ENCODE assay signal across 9 mouse cellular contexts in the genomic region with DNA sequence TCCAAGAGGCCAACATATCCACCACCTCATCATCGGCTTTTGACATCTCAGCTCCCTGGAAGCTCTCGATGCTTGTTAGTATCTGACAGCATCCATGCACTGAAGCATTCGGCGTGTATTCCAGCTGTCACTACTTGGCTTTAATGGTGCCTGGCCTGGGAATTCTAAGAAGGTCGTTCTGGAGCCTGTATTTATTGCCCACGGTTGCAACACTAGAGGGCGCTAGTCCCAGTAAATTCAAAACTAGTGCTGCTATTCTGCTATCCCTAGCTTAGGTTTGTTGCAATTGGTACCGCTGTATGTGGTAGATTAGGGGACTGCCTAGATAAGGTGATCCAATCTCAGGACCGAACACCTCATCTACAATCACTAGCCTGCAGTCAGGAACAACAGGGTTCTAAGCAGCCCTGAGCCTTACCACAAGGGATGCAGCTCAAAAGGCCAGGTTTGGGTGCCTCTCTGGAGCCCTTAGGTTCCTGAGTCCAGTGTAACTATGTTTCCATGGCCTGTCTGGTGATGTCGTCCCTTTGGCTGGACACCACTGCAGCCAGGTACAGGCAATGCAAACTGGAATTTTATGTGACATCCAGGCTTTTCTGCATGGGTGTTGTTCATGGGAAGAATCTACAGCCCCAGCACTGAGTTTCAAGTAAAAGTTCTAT.
DNase-seq lines count a peak whose midpoint lies in the region; ATAC-seq and TF ChIP-seq lines count a peak whose summit lies in the region.
"Had no signal": no experiment of that assay in that cellular context is flagged by ENCODE, and none has a peak within 500 bp of the region (broad histone marks: within the 10 kb centered on the region; RNA-seq: fewer than 3 reads in every experiment).

No protein-coding gene starts in this region.

- TF ChIP-seq EP300 in MEL (IDR thresholded peaks at IDR 0.05; ENCODE audit: low read depth in 1 of 2, low read length in 2 of 2), result no peak

- no peak for TF ChIP-seq POLR2A in MEL (IDR thresholded peaks at IDR 0.05; ENCODE audit: control insufficient read depth in 1 of 2, insufficient read depth in 1 of 2, low read depth in 1 of 2, low read length in 2 of 2, poor library complexity in 1 of 2)
- TF ChIP-seq POLR2A in bone marrow, adult 2 months (IDR thresholded peaks at IDR 0.05; ENCODE audit: borderline replicate concordance, control insufficient read depth, low read depth, low read length), result no peak
- TF ChIP-seq POLR2A in limb, embryonic 14.5 days (IDR thresholded peaks at IDR 0.05; ENCODE audit: borderline replicate concordance, extremely low read depth, insufficient read depth, insufficient read length), result no peak

- 39% methylated on average over 10 of the region's 10 CpGs for WGBS in midbrain, embryonic 14.5 days
- 41% methylated on average over 10 of the region's 10 CpGs for WGBS in midbrain, embryonic 16.5 days
- 40% methylated on average over 10 of the region's 10 CpGs for WGBS in bone marrow, adult 2 months
- 47% methylated on average over 10 of the region's 10 CpGs for WGBS in limb, embryonic 14.5 days

- no peaks in the 10 kb centered on the region for H3K9me3 ChIP-seq in midbrain, embryonic 14.5 days (ENCODE audit: control insufficient read depth, low read length)
- no peaks in the 10 kb centered on the region for H3K9me3 ChIP-seq in midbrain, embryonic 16.5 days (replicated peaks; ENCODE audit: control insufficient read depth, low read length, poor library complexity, severe bottlenecking)
- no peaks in the 10 kb centered on the region for H3K9me3 ChIP-seq in MEL (replicated peaks; ENCODE audit: insufficient read depth, low read length)
- no peaks in the 10 kb centered on the region for H3K9me3 ChIP-seq in limb, embryonic 14.5 days (ENCODE audit: control insufficient read depth, low read length)
- H3K9me3 ChIP-seq: hindbrain, embryonic 15.5 days; neural tube, embryonic 13.5 days had no signal

- no peaks in the 10 kb centered on the region for H3K36me3 ChIP-seq in midbrain, embryonic 14.5 days (ENCODE audit: control insufficient read depth, insufficient read depth, low read length)
- H3K36me3 ChIP-seq in midbrain, embryonic 16.5 days (ENCODE audit: control insufficient read depth, insufficient read depth, low read length), result no peaks in the 10 kb centered on the region
- no peaks in the 10 kb centered on the region for H3K36me3 ChIP-seq in MEL (ENCODE audit: control insufficient read depth in 1 of 2, insufficient read depth in 2 of 2, low read length in 2 of 2)
- H3K36me3 ChIP-seq in limb, embryonic 14.5 days (ENCODE audit: control insufficient read depth, insufficient read depth, low read length), result no peaks in the 10 kb centered on the region
- H3K36me3 ChIP-seq in splenic B cell, adult 2 months (ENCODE audit: control insufficient read depth, insufficient read depth, low read length, poor library complexity, severe bottlenecking), result no peaks in the 10 kb centered on the region
- H3K36me3 ChIP-seq: hindbrain, embryonic 15.5 days; neural tube, embryonic 13.5 days had no signal

- no peak overlapping the region for H3K4me3 ChIP-seq in midbrain, embryonic 14.5 days (replicated peaks; ENCODE audit: low read depth, low read length)
- no peak overlapping the region for H3K4me3 ChIP-seq in midbrain, embryonic 16.5 days (ENCODE audit: low read depth, low read length)
- no peak overlapping the region for H3K4me3 ChIP-seq in MEL (ENCODE audit: control insufficient read depth in 1 of 2, insufficient read depth in 1 of 2, low read depth in 2 of 2, low read length in 2 of 2)
- no peak overlapping the region for H3K4me3 ChIP-seq in bone marrow, adult 2 months (replicated peaks; ENCODE audit: control insufficient read depth, low read depth, low read length)
- H3K4me3 ChIP-seq in limb, embryonic 14.5 days (replicated peaks; ENCODE audit: low read length), result no peak overlapping the region
- H3K4me3 ChIP-seq: hindbrain, embryonic 15.5 days; neural tube, embryonic 13.5 days had no signal

- no peaks in the 10 kb centered on the region for H3K4me1 ChIP-seq in midbrain, embryonic 14.5 days (ENCODE audit: control insufficient read depth, insufficient read depth, low read length)
- no peaks in the 10 kb centered on the region for H3K4me1 ChIP-seq in midbrain, embryonic 16.5 days (ENCODE audit: control insufficient read depth, insufficient read depth, low read length)
- H3K4me1 ChIP-seq in MEL (ENCODE audit: control insufficient read depth in 1 of 2, insufficient read depth in 2 of 2, low read length in 2 of 2), result no peaks in the 10 kb centered on the region
- no peaks in the 10 kb centered on the region for H3K4me1 ChIP-seq in bone marrow, adult 2 months (ENCODE audit: control insufficient read depth, insufficient read depth, low read length)
- H3K4me1 ChIP-seq in limb, embryonic 14.5 days (ENCODE audit: control insufficient read depth, insufficient read depth, low read length), result no peaks in the 10 kb centered on the region
- H3K4me1 ChIP-seq: neural tube, embryonic 13.5 days had no signal

- ATAC-seq in midbrain, embryonic 14.5 days (ENCODE audit: low FRiP score, low TSS enrichment), result no peak
- no peak for ATAC-seq in midbrain, embryonic 16.5 days
- ATAC-seq in limb, embryonic 14.5 days (ENCODE audit: low FRiP score, low read depth), result no peak

- H3K9ac ChIP-seq in midbrain, embryonic 14.5 days (replicated peaks; ENCODE audit: low read length), result no peak overlapping the region
- H3K9ac ChIP-seq in midbrain, embryonic 16.5 days (ENCODE audit: low read depth, low read length), result no peak overlapping the region
- no peak overlapping the region for H3K9ac ChIP-seq in MEL (ENCODE audit: control insufficient read depth, low read depth, low read length, poor library complexity, severe bottlenecking)
- H3K9ac ChIP-seq in limb, embryonic 14.5 days (ENCODE audit: low read depth, low read length, severe bottlenecking), result no peak overlapping the region
- H3K9ac ChIP-seq: hindbrain, embryonic 15.5 days; neural tube, embryonic 13.5 days had no signal

- H3K27ac ChIP-seq in midbrain, embryonic 14.5 days (replicated peaks; ENCODE audit: low read depth, low read length), result no peak overlapping the region
- H3K27ac ChIP-seq in midbrain, embryonic 16.5 days (ENCODE audit: low read length), result no peak overlapping the region
- H3K27ac ChIP-seq in MEL (ENCODE audit: control insufficient read depth, low read depth, low read length), result no peak overlapping the region
- H3K27ac ChIP-seq in bone marrow, adult 2 months (ENCODE audit: control insufficient read depth, insufficient read depth, low read depth, low read length, poor library complexity), result no peak overlapping the region
- no peak overlapping the region for H3K27ac ChIP-seq in limb, embryonic 14.5 days (replicated peaks; ENCODE audit: low read depth, low read length)
- H3K27ac ChIP-seq: hindbrain, embryonic 15.5 days; neural tube, embryonic 13.5 days had no signal

- TF ChIP-seq CTCF in MEL (IDR thresholded peaks at IDR 0.05 in 2 of 3, conservative IDR thresholded peaks at IDR 0.05 in 1 of 3; ENCODE audit: control insufficient read depth in 1 of 3, insufficient read depth in 1 of 3, low read depth in 2 of 3, low read length in 3 of 3, poor library complexity in 1 of 3, severe bottlenecking in 1 of 3), result peak; percentile 57 to 69 (median 58)
- peak; percentile 34; the same call in 1 of the 2 replicates for TF ChIP-seq CTCF in bone marrow, adult 2 months (IDR thresholded peaks at IDR 0.05; ENCODE audit: control insufficient read depth, insufficient read depth, low read length)

- DNase-seq in midbrain, embryonic 14.5 days, result peak; percentile 63
- peak; percentile 60 for DNase-seq in MEL (ENCODE audit: low read depth, low spot score)
- DNase-seq in gastrocnemius, postnatal 4 days (ENCODE audit: low spot score in 2 of 2), result peak; percentile 23 to 42
- peak; percentile 48 for DNase-seq in limb, embryonic 14.5 days (ENCODE audit: low spot score)
- DNase-seq in splenic B cell, adult 2 months (ENCODE audit: low read depth, low spot score), result peak; percentile 78

- no peak overlapping the region for H3K4me2 ChIP-seq in midbrain, embryonic 14.5 days (ENCODE audit: low read length)
- H3K4me2 ChIP-seq in midbrain, embryonic 16.5 days (ENCODE audit: low read length), result no peak overlapping the region
- H3K4me2 ChIP-seq in limb, embryonic 14.5 days (replicated peaks; ENCODE audit: low read depth, low read length, severe bottlenecking), result no peak overlapping the region
- H3K4me2 ChIP-seq: hindbrain, embryonic 15.5 days; neural tube, embryonic 13.5 days had no signal

- peak; percentile 49 for TF ChIP-seq RAD21 in MEL (IDR thresholded peaks at IDR 0.05; ENCODE audit: low read depth, low read length)

- H3K27me3 ChIP-seq in midbrain, embryonic 14.5 days (ENCODE audit: control insufficient read depth, insufficient read depth, low read length), result no peaks in the 10 kb centered on the region
- no peaks in the 10 kb centered on the region for H3K27me3 ChIP-seq in midbrain, embryonic 16.5 days (ENCODE audit: control insufficient read depth, insufficient read depth, low read depth, low read length)
- H3K27me3 ChIP-seq in MEL (ENCODE audit: control insufficient read depth in 1 of 2, insufficient read depth in 2 of 2, low read length in 2 of 2), result peaks cover 0 to 5% of the 10 kb centered on the region in 2 experiments; a peak in 1 of 4 replicates
- H3K27me3 ChIP-seq in limb, embryonic 14.5 days (ENCODE audit: control insufficient read depth, insufficient read depth, low read length), result no peaks in the 10 kb centered on the region
- H3K27me3 ChIP-seq in splenic B cell, adult 2 months (ENCODE audit: control insufficient read depth, insufficient read depth, low read length, poor library complexity, severe bottlenecking), result no peaks in the 10 kb centered on the region
- H3K27me3 ChIP-seq: hindbrain, embryonic 15.5 days; neural tube, embryonic 13.5 days had no signal

- H3K79me2 ChIP-seq in MEL (ENCODE audit: control insufficient read depth, insufficient read depth, low read length, poor library complexity), result no peaks in the 10 kb centered on the region

TF ChIP-seq in MEL, 35 proteins besides CTCF, POLR2A, EP300 and RAD21 (continues in another document):
- TF ChIP-seq CHD1 (IDR thresholded peaks at IDR 0.05; ENCODE audit: low read depth, low read length) (no peak), MAZ (IDR thresholded peaks at IDR 0.05; ENCODE audit: low read depth, low read length) (no peak), GABPA (IDR thresholded peaks at IDR 0.05; ENCODE audit: low read depth, low read length) (no peak), MAX (IDR thresholded peaks at IDR 0.05; ENCODE audit: low read length) (no peak), ZNF384 (IDR thresholded peaks at IDR 0.05; ENCODE audit: low read depth, low read length) (no peak), POLR2AphosphoS5 (IDR thresholded peaks at IDR 0.05; ENCODE audit: borderline replicate concordance, low read depth, low read length) (no peak), HCFC1 (IDR thresholded peaks at IDR 0.05; ENCODE audit: low read depth, low read length) (no peak), ZKSCAN1 (IDR thresholded peaks at IDR 0.05; ENCODE audit: low read depth, low read length) (no peak), USF2 (IDR thresholded peaks at IDR 0.05; ENCODE audit: borderline replicate concordance in 1 of 2, insufficient read depth in 1 of 2, low read depth in 1 of 2, low read length in 2 of 2) (no peak), ZC3H11A (IDR thresholded peaks at IDR 0.05; ENCODE audit: low read depth, low read length) (peak; percentile 28; the same call in 1 of the 2 replicates), MYB (IDR thresholded peaks at IDR 0.05; ENCODE audit: low read depth, low read length) (no peak)
